Comparison of ENCODE assay signal across 24 mouse cellular contexts in genomic region chr14:74240212-74240611, GRCm38 (mm10).
"Had no signal": no experiment of that assay in that cellular context is flagged by ENCODE, and none has a peak within 500 bp of the region (broad histone marks: within the 10 kb centered on the region; RNA-seq: fewer than 3 reads in every experiment).

No protein-coding gene starts in this region.

- H3K27ac ChIP-seq: heart, embryonic 10.5 days; hindbrain, embryonic 13.5 days; hindbrain, embryonic 15.5 days; hindbrain, postnatal 0 days; kidney, embryonic 15.5 days; kidney, postnatal 0 days; limb, embryonic 13.5 days; limb, embryonic 15.5 days; liver, embryonic 12.5 days had no signal

- ATAC-seq: hindbrain, postnatal 0 days; intestine, embryonic 16.5 days; liver, embryonic 12.5 days had no signal

- H3K4me3 ChIP-seq: heart, embryonic 10.5 days; heart, embryonic 12.5 days; hindbrain, embryonic 13.5 days; hindbrain, embryonic 15.5 days; kidney, embryonic 15.5 days; limb, embryonic 13.5 days; limb, embryonic 15.5 days; liver, embryonic 12.5 days had no signal

- DNase-seq: gastrocnemius, postnatal 14 days; gastrocnemius, postnatal 36 days; heart, adult 18-20 months; heart, postnatal 10 days; heart, postnatal 4 days; kidney, adult 11 months; kidney, adult 2 months; kidney, adult 9 months; kidney, postnatal 14 days; kidney, postnatal 36 days; layer of hippocampus, adult 9-11 months; layer of hippocampus, postnatal 36 days; left cerebral cortex, postnatal 4 days had no signal
